Mouse (Mus musculus) heart, embryonic 11.5 days (tissue): ENCODE measurements around the gene Oxa1l. TPM values are rescaled to one million over a fixed set of nuclear protein-coding genes. Genes with fewer than 3 reads are reported as not detected.
"Not testable (repeated sequence)": the region's sequence is repeated elsewhere in the genome, so short reads cannot be mapped to it uniquely, and the experiment has no call there.

ENCODE experiments used
- ATAC-seq: fragments of 200-750 bp; cut with Nextera tagmentation; replicated peaks from 2 replicates; pipeline ENCODE4 v1.8.0; 2017; ENCODE audit warnings: moderate library complexity; ENCODE audit not compliant: insufficient number of reproducible peaks, low FRiP score, low TSS enrichment
- H3K27ac ChIP-seq: fragments of 300-500 bp; sonication (generic); 2 replicates; pipeline ENCODE4 v1.5.1; 2014; ENCODE audit warnings: mild to moderate bottlenecking, low read depth, low read length
- H3K27me3 ChIP-seq: fragments of 300-500 bp; sonication (generic); 2 replicates; pipeline ENCODE4 v1.6.1; 2014; ENCODE audit warnings: mild to moderate bottlenecking, low read length, mixed read lengths; ENCODE audit not compliant: control insufficient read depth, insufficient read depth
- H3K36me3 ChIP-seq: fragments of 300-500 bp; sonication (generic); 2 replicates; pipeline ENCODE4 v1.6.1; 2014; ENCODE audit warnings: mild to moderate bottlenecking, low read length, moderate library complexity, mixed read lengths; ENCODE audit not compliant: control insufficient read depth, insufficient read depth
- H3K4me1 ChIP-seq: fragments of 300-500 bp; sonication (generic); 2 replicates; pipeline ENCODE4 v1.6.1; 2014; ENCODE audit warnings: low read length; ENCODE audit not compliant: control insufficient read depth, insufficient read depth
- H3K4me2 ChIP-seq: fragments of 300-500 bp; sonication (generic); 2 replicates; pipeline ENCODE4 v1.6.1; 2014; ENCODE audit warnings: mild to moderate bottlenecking, moderate library complexity
- H3K4me3 ChIP-seq: fragments of 300-500 bp; sonication (generic); 2 replicates; pipeline ENCODE4 v1.5.1; 2014; ENCODE audit warnings: low read depth, low read length
- H3K9ac ChIP-seq: fragments of 300-500 bp; sonication (generic); 2 replicates; pipeline ENCODE4 v1.6.1; 2014; ENCODE audit warnings: mild to moderate bottlenecking, low read depth, low read length, moderate library complexity
- H3K9me3 ChIP-seq: fragments of 300-500 bp; sonication (generic); replicated peaks from 2 replicates; pipeline ENCODE4 v1.6.1; 2016; ENCODE audit warnings: low read length; ENCODE audit not compliant: control insufficient read depth
- WGBS: fragments of 180-500 bp; shearing (Covaris S2); extraction: QIAGEN DNeasy Blood & Tissue Kit; methylation state at CpG from one replicate; pipeline ENCODE4 v1.1.7; 2014; ENCODE audit not compliant: insufficient replicate concordance; 5-methylcytosine and 5-hydroxymethylcytosine counted together
- polyA plus RNA-seq: library from polyadenylated mRNA; unstranded; fragments of >200 nt; fragmentation: Nextera tagmentation; extraction: Ambion mirVana; gene quantifications from 2 replicates; pipeline ENCODE4 v1.2.1, GENCODE M21; 2014

Gene Oxa1l
- polyA plus RNA-seq, 1 experiment from 2014 or later, result 62.5 TPM

- no peaks in the 10 kb centered on the region for H3K36me3 ChIP-seq
- 49% methylated on average over 8 of the region's 8 CpGs for WGBS
- no peak for ATAC-seq
- no peak overlapping the region for H3K9ac ChIP-seq
- H3K27me3 ChIP-seq, result no peaks in the 10 kb centered on the region
- no peak overlapping the region for H3K4me3 ChIP-seq
- H3K4me1 ChIP-seq, result peaks cover 8% of the 10 kb centered on the region
- peak overlapping the region; percentile 54; the same call in 1 of the 2 replicates for H3K27ac ChIP-seq
- H3K4me2 ChIP-seq, result peak overlapping the region; percentile 16
- H3K9me3 ChIP-seq, result no peaks in the 10 kb centered on the region
These were observed 27.0 kb upstream of the Oxa1l start for GRCm38 (mm10) chr14:54333452-54334189.

DNA sequence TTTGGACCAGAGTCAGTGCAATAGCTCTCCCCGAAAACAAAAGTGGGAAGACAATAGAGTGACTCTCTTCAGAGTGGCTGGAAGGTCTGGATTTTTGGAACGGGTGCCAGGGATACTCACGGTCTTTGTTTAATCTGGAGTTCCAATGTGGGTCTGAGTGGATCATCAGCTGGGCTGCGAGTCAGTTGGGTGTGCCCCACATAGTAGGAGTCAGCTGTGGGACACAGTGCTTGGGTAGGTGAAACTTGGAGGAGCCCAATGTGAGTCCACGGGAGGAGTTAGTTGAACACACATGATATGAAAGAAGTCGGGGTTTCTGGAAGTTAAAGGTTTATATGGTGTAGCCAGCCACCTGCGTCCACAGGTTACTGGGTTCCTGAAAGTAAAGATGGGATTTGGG, 19.8 kb upstream of the Oxa1l start:
- H3K9ac ChIP-seq, result no peak overlapping the region
- H3K36me3 ChIP-seq, result no peaks in the 10 kb centered on the region
- no peak overlapping the region for H3K27ac ChIP-seq
- 57% methylated on average over 7 of the region's 7 CpGs for WGBS
- no peaks in the 10 kb centered on the region for H3K27me3 ChIP-seq
- ATAC-seq, result no peak
- no peaks in the 10 kb centered on the region for H3K4me1 ChIP-seq
- H3K4me2 ChIP-seq, result no peak overlapping the region
- no peak overlapping the region for H3K4me3 ChIP-seq
- no peaks in the 10 kb centered on the region for H3K9me3 ChIP-seq

DNA sequence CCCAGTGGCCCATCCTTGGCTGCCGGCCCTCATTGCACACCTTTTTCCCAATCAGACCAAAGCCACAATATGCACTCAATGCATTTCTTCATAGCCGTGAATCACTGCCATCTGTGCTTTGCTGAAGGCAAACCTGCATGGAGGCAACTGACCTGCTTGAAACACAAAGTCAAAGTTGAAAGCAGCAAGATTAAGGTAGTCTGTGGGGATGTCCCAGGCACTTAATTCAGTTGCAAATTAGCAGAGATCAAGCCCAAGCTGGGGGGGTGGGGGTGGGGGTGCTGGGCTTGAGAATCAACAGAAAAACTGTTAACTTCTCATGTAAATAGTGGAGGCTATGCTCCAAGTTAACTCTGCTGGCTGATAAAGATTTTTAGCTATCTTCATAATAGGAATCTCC, 18.8 kb upstream of the Oxa1l start:
- H3K9me3 ChIP-seq, H3K27me3 ChIP-seq, H3K9ac ChIP-seq, H3K36me3 ChIP-seq, H3K4me3 ChIP-seq, H3K27ac ChIP-seq, ATAC-seq, H3K4me1 ChIP-seq, H3K4me2 ChIP-seq: not testable (repeated sequence)
- 27% methylated on average over 2 of the region's 2 CpGs for WGBS

DNA sequence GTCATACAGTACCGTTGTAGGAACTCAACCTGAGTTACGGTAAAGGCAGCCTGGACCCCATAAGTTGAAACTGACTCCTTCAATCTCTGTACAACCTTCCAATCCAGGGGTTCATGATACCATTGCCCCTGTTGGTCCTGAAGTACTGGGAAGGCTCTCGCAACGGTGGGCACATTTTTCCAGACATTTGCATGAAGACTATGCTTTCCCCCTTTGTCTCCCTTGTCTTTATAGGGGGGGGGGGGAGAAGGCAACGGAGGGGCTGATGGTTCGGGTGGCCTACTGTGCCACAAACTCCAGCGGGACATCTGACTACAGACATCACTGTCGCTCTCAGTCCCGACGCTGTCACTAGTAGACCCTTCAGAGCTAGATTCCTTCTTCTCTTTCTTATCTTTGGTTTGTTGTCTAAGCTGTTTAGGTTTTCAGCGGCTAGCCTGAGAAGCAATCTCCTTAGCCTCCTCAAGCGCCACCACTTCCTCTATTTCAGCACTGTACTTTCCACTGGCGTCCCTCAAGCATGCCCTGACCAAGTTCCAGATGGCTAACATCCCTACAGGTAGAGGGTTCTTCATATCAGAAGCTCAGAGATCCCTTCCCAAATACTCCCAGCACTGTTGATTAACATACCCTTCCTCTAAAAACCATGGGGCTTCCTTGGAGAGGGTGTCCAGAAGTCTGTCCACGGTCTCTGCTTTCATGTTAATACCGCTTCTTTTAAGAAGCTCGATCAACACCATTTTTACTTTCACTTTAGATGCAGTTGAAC, 9.7 kb upstream of the Oxa1l start:
- H3K4me3 ChIP-seq, H3K9ac ChIP-seq, H3K27me3 ChIP-seq, H3K36me3 ChIP-seq, ATAC-seq, H3K9me3 ChIP-seq, H3K4me2 ChIP-seq, H3K27ac ChIP-seq, H3K4me1 ChIP-seq: not testable (repeated sequence)
- 85% methylated on average over 16 of the region's 16 CpGs for WGBS

DNA sequence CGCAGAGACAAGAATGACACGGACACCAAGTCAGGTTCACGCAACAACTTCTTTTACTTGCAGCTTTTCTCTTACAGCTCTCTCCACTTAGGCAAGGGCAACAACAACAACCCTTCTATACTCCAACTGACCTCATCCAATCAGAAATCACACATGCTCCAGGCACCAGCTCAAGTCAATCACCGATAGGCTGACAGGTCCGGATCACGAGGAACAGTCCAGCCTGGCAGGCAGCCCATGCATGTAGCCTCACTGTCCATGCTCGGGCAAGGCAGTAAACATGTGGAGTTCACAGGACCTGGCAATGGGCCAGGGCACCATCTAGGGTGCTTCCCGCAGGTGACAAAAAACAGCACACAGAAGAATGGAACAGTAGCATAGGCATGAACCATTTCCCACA, 8.3 kb upstream of the Oxa1l start:
- 83% methylated on average over 8 of the region's 8 CpGs for WGBS

DNA sequence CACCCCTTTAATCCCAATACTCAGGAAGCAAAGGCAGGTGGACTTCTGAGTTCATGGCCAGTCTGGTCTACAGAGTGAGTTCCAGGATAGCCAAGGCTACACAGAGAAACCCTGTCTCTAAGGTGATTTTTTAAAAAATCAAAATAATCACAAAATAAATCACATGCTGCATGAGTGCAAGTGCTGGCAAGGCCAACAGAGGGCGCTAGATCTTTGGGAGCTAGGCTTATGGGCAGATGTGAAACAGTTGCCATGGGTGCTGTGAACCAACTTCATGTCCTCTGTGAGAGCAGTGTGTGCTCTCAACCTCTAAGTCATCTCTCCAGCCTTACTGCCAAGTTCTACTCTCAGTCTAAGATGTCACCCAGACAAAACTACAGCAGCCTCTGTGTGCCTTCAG, 6.2 kb upstream of the Oxa1l start:
- H3K9me3 ChIP-seq, result no peaks in the 10 kb centered on the region
- 35% methylated on average over 1 of the region's 1 CpGs for WGBS
- H3K36me3 ChIP-seq, result no peaks in the 10 kb centered on the region
- H3K4me1 ChIP-seq, result no peaks in the 10 kb centered on the region
- H3K4me3 ChIP-seq, result no peak overlapping the region
- no peak overlapping the region for H3K9ac ChIP-seq
- no peak overlapping the region for H3K27ac ChIP-seq
- ATAC-seq, result no peak
- no peak overlapping the region for H3K4me2 ChIP-seq
- no peaks in the 10 kb centered on the region for H3K27me3 ChIP-seq

More for the DNA sequence above, 8.3 kb upstream of the Oxa1l start:
- H3K4me2 ChIP-seq, result no peak overlapping the region
- H3K4me1 ChIP-seq, result no peaks in the 10 kb centered on the region
- H3K36me3 ChIP-seq, result no peaks in the 10 kb centered on the region
- no peaks in the 10 kb centered on the region for H3K27me3 ChIP-seq
- H3K9me3 ChIP-seq, result no peaks in the 10 kb centered on the region
- H3K4me3 ChIP-seq, result no peak overlapping the region
- no peak overlapping the region for H3K9ac ChIP-seq
- no peak overlapping the region for H3K27ac ChIP-seq
- ATAC-seq, result no peak

DNA sequence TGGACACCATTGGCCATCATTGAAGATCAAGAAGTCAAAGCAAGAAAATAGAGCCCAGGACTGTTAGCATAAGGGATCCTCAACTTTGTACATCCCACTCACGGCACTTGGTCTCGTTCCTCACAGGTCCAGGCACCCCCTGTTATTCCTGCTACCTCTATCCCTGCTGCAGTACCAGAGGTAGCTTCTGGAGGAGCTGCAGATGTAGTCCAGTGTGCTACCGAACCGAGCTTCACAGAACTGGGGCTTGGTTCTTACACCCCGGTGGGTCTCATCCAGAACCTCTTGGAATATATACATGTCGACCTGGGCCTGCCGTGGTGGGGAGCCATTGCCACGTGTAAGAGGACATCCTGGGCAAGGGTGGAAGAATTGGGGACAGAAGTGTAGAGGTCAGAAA, 2.5 kb downstream of the Oxa1l start:
- Histone ChIP-seq H3K27ac (no peak overlapping the region), H3K4me1 (peaks cover 6% of the 10 kb centered on the region; the same call in 1 of the 2 replicates), H3K9me3 (no peaks in the 10 kb centered on the region), H3K36me3 (peaks cover 21% of the 10 kb centered on the region), H3K27me3 (no peaks in the 10 kb centered on the region), H3K9ac (no peak overlapping the region), H3K4me2 (no peak overlapping the region), H3K4me3 (no peak overlapping the region)
- WGBS, result 94% methylated on average over 8 of the region's 8 CpGs
- ATAC-seq, result no peak

DNA sequence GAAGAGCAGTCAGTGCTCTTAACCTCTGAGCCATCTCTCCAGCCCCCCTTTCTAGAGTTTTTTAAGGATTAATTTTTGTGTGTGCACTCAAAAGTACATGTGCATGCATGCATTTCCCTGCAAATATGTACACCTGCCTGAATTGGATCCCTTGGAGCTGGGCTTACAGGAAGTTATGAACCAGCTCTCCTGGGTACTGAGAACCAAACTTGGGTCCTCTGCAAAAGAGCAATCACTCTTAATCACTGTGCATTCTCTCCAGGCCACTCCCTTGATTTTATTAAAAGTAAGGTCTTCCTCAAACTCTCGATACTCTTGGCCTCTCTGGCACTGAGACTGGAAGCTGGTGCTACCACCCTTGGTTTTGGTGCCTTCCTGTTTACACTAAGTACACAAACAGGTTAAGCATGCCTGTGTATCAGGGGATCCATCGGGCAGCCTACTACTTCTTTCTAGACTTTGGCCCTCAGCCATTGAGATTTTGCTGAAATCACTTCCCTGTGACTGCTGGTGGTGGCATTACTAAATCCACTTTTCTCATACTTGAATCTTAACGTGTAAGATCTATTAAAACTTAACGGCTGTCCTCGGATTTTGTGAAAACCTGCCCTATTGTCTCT, 4.5 kb downstream of the Oxa1l start:
- H3K9ac ChIP-seq, result no peak overlapping the region
- WGBS, result 93% methylated on average over 5 of the region's 5 CpGs
- H3K27ac ChIP-seq, result no peak overlapping the region
- H3K9me3 ChIP-seq, result no peaks in the 10 kb centered on the region
- ATAC-seq, result no peak
- no peak overlapping the region for H3K4me3 ChIP-seq
- peaks cover 6% of the 10 kb centered on the region; the same call in 1 of the 2 replicates for H3K4me1 ChIP-seq
- H3K4me2 ChIP-seq, result no peak overlapping the region
- no peaks in the 10 kb centered on the region for H3K27me3 ChIP-seq
- peaks cover 28% of the 10 kb centered on the region for H3K36me3 ChIP-seq
